Mouse (Mus musculus): Measurements from ENCODE around the gene Taar1. TPM values are rescaled to one million over a fixed set of nuclear protein-coding genes. Genes with fewer than 3 reads are reported as not detected.

Gene Taar1
- not detected in 2 replicates for polyA plus RNA-seq (2015; fragmentation: Nextera tagmentation; extraction: Ambion mirVana)

DNA sequence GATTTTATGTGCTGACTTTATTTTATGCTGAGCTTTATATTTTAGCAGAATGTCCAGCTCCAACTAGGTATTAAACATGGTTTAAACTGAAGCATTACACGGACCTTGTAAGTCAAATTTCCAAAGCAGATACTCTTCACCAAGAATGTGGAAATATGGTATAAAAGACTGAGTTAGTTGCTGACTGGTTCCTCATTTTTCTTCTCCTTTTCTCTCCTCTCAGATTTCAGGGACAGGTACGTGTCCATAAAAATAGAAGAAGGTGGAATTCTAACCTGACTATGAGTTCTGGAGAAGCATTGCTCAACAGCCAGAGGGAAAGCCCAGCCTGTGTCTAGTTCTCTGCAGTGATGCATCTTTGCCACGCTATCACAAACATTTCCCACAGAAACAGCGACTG lies at the start of gene Taar1:
Gene Taar1 (plus strand): TSS at position 301 of the 400 bp plus-strand sequence.
- ATAC-seq (ENCODE audit: low FRiP score) = no peak
- no peak within 1 kb of the TSS for H3K9ac ChIP-seq (replicated peaks)
- WGBS = 87% methylated on average over 4 of the region's 4 CpGs

DNA sequence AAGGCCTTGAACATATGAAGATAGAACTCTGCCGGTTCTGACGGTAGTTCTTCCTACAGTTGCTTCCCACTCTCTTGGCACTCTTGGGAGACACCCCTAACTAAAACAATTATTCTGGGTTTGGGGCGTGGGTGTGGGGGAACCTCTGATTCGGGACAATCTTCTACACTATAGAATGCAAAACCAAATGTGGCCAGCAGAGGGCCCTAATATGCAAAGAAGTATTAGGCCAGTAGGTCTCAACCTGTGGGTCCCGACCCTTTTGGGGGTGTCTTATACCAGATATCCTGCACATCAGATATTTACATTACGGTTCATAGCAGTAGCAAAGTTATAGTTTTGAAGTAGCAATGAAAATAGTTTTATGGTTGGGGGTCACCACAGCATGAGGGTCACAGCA lies 39.5 kb upstream of the Taar1 start:
- Histone ChIP-seq H3K4me2 (no peak overlapping the region), H3K36me3 (no peaks in the 10 kb centered on the region), H3K9me3 (replicated peaks) (no peaks in the 10 kb centered on the region), H3K27ac (replicated peaks) (no peak overlapping the region), H3K27me3 (replicated peaks) (no peaks in the 10 kb centered on the region), H3K9ac (replicated peaks) (no peak overlapping the region), H3K4me1 (no peaks in the 10 kb centered on the region), H3K4me3 (replicated peaks) (no peak overlapping the region)
- no peak for ATAC-seq (ENCODE audit: low FRiP score)
- 91% methylated on average over 6 of the region's 6 CpGs for WGBS

More for the DNA sequence above, at the start of gene Taar1:
- no peak within 1 kb of the TSS for H3K27ac ChIP-seq (replicated peaks)
- no peaks in the 10 kb centered on the region for H3K36me3 ChIP-seq
- H3K27me3 ChIP-seq (replicated peaks) = no peaks in the 10 kb centered on the region
- no peak within 1 kb of the TSS for H3K4me3 ChIP-seq (replicated peaks)
- H3K4me1 ChIP-seq = no peaks in the 10 kb centered on the region
- no peaks in the 10 kb centered on the region for H3K9me3 ChIP-seq (replicated peaks)
- H3K4me2 ChIP-seq = no peak within 1 kb of the TSS

DNA sequence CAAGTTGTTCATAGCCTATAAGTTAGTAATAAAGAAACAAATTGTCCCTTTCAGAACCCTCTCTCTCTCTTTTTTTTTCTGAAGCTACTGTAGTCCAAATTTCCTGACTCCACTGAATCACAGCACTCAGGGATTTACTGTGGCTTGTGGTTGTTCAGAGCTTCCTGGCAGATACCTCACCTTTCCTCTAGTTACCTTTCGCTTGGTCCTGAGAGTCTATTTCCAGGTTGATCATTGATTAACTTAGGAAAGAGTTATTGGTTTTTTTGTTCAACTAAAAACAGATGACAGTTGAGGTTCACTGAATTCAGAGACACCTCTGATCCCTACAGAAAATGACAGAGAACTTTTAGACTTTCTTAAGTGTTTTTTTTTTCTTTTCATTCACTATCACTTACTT lies 35.2 kb upstream of the Taar1 start:
- Histone ChIP-seq H3K27me3 (replicated peaks) (no peaks in the 10 kb centered on the region), H3K4me3 (replicated peaks) (no peak overlapping the region), H3K27ac (replicated peaks) (no peak overlapping the region), H3K9me3 (replicated peaks) (no peaks in the 10 kb centered on the region), H3K4me1 (no peaks in the 10 kb centered on the region), H3K4me2 (no peak overlapping the region), H3K36me3 (no peaks in the 10 kb centered on the region), H3K9ac (replicated peaks) (no peak overlapping the region)
- 85% methylated on average over 1 of the region's 1 CpGs for WGBS
- ATAC-seq (ENCODE audit: low FRiP score) = no peak

- no peak overlapping the region for H3K4me3 ChIP-seq (replicated peaks)
- no peaks in the 10 kb centered on the region for H3K27me3 ChIP-seq (replicated peaks)
- WGBS = 86% methylated on average over 3 of the region's 3 CpGs
- H3K4me2 ChIP-seq = no peak overlapping the region
- no peaks in the 10 kb centered on the region for H3K4me1 ChIP-seq
- H3K9ac ChIP-seq (replicated peaks) = no peak overlapping the region
- no peaks in the 10 kb centered on the region for H3K36me3 ChIP-seq
- H3K27ac ChIP-seq (replicated peaks) = no peak overlapping the region
- H3K9me3 ChIP-seq (replicated peaks) = no peaks in the 10 kb centered on the region
- ATAC-seq (ENCODE audit: low FRiP score) = no peak
Measured at GRCm38 (mm10) chr10:23886060-23886459, 34.1 kb upstream of the Taar1 start.

- WGBS = 93% methylated on average over 1 of the region's 1 CpGs
- no peak for ATAC-seq (ENCODE audit: low FRiP score)
- H3K4me1 ChIP-seq = no peaks in the 10 kb centered on the region
- H3K4me2 ChIP-seq = no peak overlapping the region
- H3K9ac ChIP-seq (replicated peaks) = no peak overlapping the region
- no peaks in the 10 kb centered on the region for H3K27me3 ChIP-seq (replicated peaks)
- H3K9me3 ChIP-seq (replicated peaks) = no peaks in the 10 kb centered on the region
- H3K4me3 ChIP-seq (replicated peaks) = no peak overlapping the region
- H3K27ac ChIP-seq (replicated peaks) = no peak overlapping the region
- H3K36me3 ChIP-seq = no peaks in the 10 kb centered on the region
Measured at GRCm38 (mm10) chr10:23892987-23893386, 27.2 kb upstream of the Taar1 start.

- no peaks in the 10 kb centered on the region for H3K4me1 ChIP-seq
- H3K27ac ChIP-seq (replicated peaks) = no peak within 1 kb of the TSS
- H3K4me2 ChIP-seq = peak within 1 kb of the TSS; percentile 51
- no peak for ATAC-seq (ENCODE audit: low FRiP score)
- no peaks in the 10 kb centered on the region for H3K9me3 ChIP-seq (replicated peaks)
- WGBS = 35% methylated on average over 21 of the region's 21 CpGs
- no peaks in the 10 kb centered on the region for H3K27me3 ChIP-seq (replicated peaks)
- no peak within 1 kb of the TSS for H3K9ac ChIP-seq (replicated peaks)
- H3K36me3 ChIP-seq = no peaks in the 10 kb centered on the region
- peak within 1 kb of the TSS; percentile 22 for H3K4me3 ChIP-seq (replicated peaks)
Measured at GRCm38 (mm10) chr10:23894601-23895349, 25.4 kb upstream of the Taar1 start, which contains the start of gene Vnn1. TSS of gene Vnn1 (plus strand) at chr10:23894688.

DNA sequence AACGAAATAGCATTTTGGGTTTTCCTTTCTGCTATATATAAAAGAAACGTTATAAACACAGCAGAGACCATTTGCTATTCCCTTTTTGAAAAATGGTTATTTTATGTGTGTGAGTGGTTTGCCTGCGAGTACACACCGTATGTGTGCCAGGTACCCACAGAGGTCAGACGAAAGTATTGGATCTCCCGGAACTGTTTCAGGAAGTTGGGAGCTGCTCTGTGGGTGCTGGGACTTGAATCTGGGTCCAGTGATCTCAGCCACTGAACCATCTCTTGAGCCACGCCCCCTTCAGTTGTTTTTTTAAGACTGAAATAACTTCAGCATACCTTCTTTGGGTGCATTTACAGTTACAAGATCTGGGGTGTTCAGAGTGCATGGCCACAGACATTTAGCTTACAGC lies 24.8 kb upstream of the Taar1 start:
- no peak overlapping the region for H3K4me3 ChIP-seq (replicated peaks)
- H3K9ac ChIP-seq (replicated peaks) = no peak overlapping the region
- 82% methylated on average over 7 of the region's 7 CpGs for WGBS
- no peaks in the 10 kb centered on the region for H3K36me3 ChIP-seq
- no peaks in the 10 kb centered on the region for H3K4me1 ChIP-seq
- no peak overlapping the region for H3K27ac ChIP-seq (replicated peaks)
- H3K4me2 ChIP-seq = no peak overlapping the region
- no peak for ATAC-seq (ENCODE audit: low FRiP score)
- H3K27me3 ChIP-seq (replicated peaks) = no peaks in the 10 kb centered on the region
- no peaks in the 10 kb centered on the region for H3K9me3 ChIP-seq (replicated peaks)

DNA sequence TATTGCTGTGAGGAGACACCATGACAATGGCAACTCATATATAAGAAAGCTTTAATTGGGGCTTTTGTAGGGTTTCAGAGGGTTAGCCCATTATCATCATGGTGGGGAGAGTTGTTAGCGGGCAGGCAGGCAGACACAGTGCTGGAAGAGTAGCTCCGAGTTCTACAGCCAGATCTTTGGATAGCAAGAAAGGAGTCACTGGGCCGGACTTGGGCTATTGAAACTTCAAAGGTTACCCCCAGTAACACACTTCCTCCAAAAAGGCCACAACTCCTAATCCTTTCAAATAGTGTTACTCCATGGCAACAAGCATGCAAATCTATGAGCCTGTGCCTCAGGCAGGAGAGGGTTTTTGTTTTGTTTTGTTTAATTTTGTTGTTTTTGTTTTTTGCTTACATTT lies 19.0 kb upstream of the Taar1 start:
- WGBS = 41% methylated on average over 3 of the region's 3 CpGs
- H3K4me1 ChIP-seq = no peaks in the 10 kb centered on the region
- H3K4me2 ChIP-seq = no peak overlapping the region
- H3K9me3 ChIP-seq (replicated peaks) = no peaks in the 10 kb centered on the region
- ATAC-seq (ENCODE audit: low FRiP score) = no peak
- no peaks in the 10 kb centered on the region for H3K36me3 ChIP-seq
- no peaks in the 10 kb centered on the region for H3K27me3 ChIP-seq (replicated peaks)
- no peak overlapping the region for H3K27ac ChIP-seq (replicated peaks)
- H3K4me3 ChIP-seq (replicated peaks) = no peak overlapping the region
- no peak overlapping the region for H3K9ac ChIP-seq (replicated peaks)

DNA sequence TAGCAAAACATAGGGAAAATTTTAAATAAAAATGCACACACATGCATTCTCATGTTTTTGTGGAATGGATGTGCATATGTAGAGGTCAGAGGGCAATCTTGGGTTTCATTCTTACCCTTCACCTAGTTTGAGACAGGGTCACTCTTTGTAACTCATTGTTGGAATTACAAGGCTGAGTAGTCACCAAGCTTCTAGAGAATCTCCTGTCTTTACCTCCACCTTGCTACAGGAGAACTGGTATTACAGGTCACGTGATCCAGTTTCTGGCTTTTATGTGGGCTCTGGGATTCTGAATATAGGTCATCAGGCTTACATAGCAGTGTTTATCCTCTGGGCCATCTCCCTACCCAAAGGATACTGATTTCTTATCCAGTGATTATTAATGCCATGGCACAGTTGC lies 14.5 kb upstream of the Taar1 start:
- no peaks in the 10 kb centered on the region for H3K27me3 ChIP-seq (replicated peaks)
- H3K9me3 ChIP-seq (replicated peaks) = no peaks in the 10 kb centered on the region
- WGBS = 91% methylated on average over 1 of the region's 1 CpGs
- no peaks in the 10 kb centered on the region for H3K4me1 ChIP-seq
- H3K27ac ChIP-seq (replicated peaks) = no peak overlapping the region
- H3K4me2 ChIP-seq = no peak overlapping the region
- no peak overlapping the region for H3K4me3 ChIP-seq (replicated peaks)
- no peaks in the 10 kb centered on the region for H3K36me3 ChIP-seq
- H3K9ac ChIP-seq (replicated peaks) = no peak overlapping the region
- no peak for ATAC-seq (ENCODE audit: low FRiP score)

GRCm38 (mm10) chr10:23922468-23922867 lies 2.3 kb downstream of the Taar1 start:
- Histone ChIP-seq H3K4me2 (no peak overlapping the region), H3K4me1 (no peaks in the 10 kb centered on the region), H3K27me3 (replicated peaks) (no peaks in the 10 kb centered on the region), H3K9me3 (replicated peaks) (no peaks in the 10 kb centered on the region), H3K4me3 (replicated peaks) (no peak overlapping the region), H3K27ac (replicated peaks) (no peak overlapping the region), H3K9ac (replicated peaks) (no peak overlapping the region), H3K36me3 (no peaks in the 10 kb centered on the region)
- no peak for ATAC-seq (ENCODE audit: low FRiP score)
- 60% methylated on average over 3 of the region's 3 CpGs for WGBS

- Histone ChIP-seq H3K4me1 (no peaks in the 10 kb centered on the region), H3K9me3 (replicated peaks) (no peaks in the 10 kb centered on the region), H3K27ac (replicated peaks) (no peak overlapping the region), H3K27me3 (replicated peaks) (no peaks in the 10 kb centered on the region), H3K36me3 (no peaks in the 10 kb centered on the region), H3K4me3 (replicated peaks) (no peak overlapping the region), H3K4me2 (no peak overlapping the region), H3K9ac (replicated peaks) (no peak overlapping the region)
- no peak for ATAC-seq (ENCODE audit: low FRiP score)
- WGBS = 84% methylated on average over 2 of the region's 2 CpGs
Measured at GRCm38 (mm10) chr10:23923941-23924340, 3.8 kb downstream of the Taar1 start.

GRCm38 (mm10) chr10:23937613-23938012 lies 17.5 kb downstream of the Taar1 start:
- WGBS = 17% methylated on average over 4 of the region's 4 CpGs
- no peak overlapping the region for H3K27ac ChIP-seq (replicated peaks)
- H3K27me3 ChIP-seq (replicated peaks) = no peaks in the 10 kb centered on the region
- no peak for ATAC-seq (ENCODE audit: low FRiP score)
- no peaks in the 10 kb centered on the region for H3K4me1 ChIP-seq
- no peak overlapping the region for H3K4me3 ChIP-seq (replicated peaks)
- H3K9me3 ChIP-seq (replicated peaks) = no peaks in the 10 kb centered on the region
- H3K4me2 ChIP-seq = peak overlapping the region; percentile 52; the same call in 1 of the 2 replicates
- H3K36me3 ChIP-seq = no peaks in the 10 kb centered on the region
- no peak overlapping the region for H3K9ac ChIP-seq (replicated peaks)
